Mouse (Mus musculus) liver, embryonic 14.5 days (tissue): ENCODE data around the gene Ptgs2.

Experiments
- CTCF ChIP-seq: IDR thresholded peaks from 2 replicates; pipeline ENCODE4 v1.5.1; 2016; ENCODE audit warnings: antibody characterized with exemption, low read depth, control low read depth
- EP300 ChIP-seq: IDR thresholded peaks from 2 replicates; pipeline ENCODE4 v1.6.1; 2016; ENCODE audit warnings: antibody characterized with exemption, low read depth

- TF ChIP-seq CTCF (no peak), EP300 (no peak)
These were observed 27.0 kb upstream of the Ptgs2 start for GRCm38 (mm10) chr1:150072880-150073279.
